Mouse (Mus musculus): ENCODE measurements around the gene Gm20388.

DNA sequence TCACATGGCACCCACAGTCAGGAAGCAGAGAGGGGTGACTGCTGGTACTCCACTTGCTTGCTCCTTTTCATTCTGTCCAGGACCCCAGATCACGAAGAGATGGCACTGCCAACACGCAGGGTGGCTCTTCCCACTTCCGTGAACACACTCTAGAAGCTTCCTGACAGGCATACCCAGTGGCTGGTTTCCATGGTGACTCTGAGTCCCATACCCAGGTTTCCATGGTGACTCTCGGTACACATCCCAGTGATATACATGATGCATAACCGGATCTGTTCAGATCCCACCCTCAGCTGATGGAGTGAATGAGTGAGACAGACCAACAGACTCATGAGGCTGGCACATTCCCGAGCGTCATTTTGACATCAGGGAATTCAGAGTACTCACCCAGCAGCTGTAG, 1148.5 kb downstream of the Gm20388 start:
- TF ChIP-seq CTCF (IDR thresholded peaks at IDR 0.05; ENCODE audit: extremely low read depth, insufficient read depth, low read length), result no peak
- no peak for TF ChIP-seq POLR2A (IDR thresholded peaks at IDR 0.05; ENCODE audit: extremely low read depth, insufficient read depth, low read length)

Measured in cortical plate, adult 2 months (tissue).